Mouse (Mus musculus) liver, postnatal 0 days (tissue): Measurements from ENCODE around the gene Rab20.

Source experiments
- CTCF ChIP-seq: sonication (generic); IDR thresholded peaks from 2 replicates; pipeline ENCODE4 v1.5.1; 2016; ENCODE audit warnings: antibody characterized with exemption, low read depth
- EP300 ChIP-seq: IDR thresholded peaks from 2 replicates; pipeline ENCODE4 v1.6.1; 2016; ENCODE audit warnings: antibody characterized with exemption, low read depth, mild to moderate bottlenecking

GRCm38 (mm10) chr8:11403813-11404212, 74.7 kb downstream of the Rab20 start:
- no peak for TF ChIP-seq CTCF
- TF ChIP-seq EP300 = no peak
